Mouse (Mus musculus): ENCODE measurements around the gene Prorsd1. TPM values are rescaled to one million over a fixed set of nuclear protein-coding genes. Genes with fewer than 3 reads are reported as not detected.

The Prorsd1 gene
- polyA plus RNA-seq, 1 experiment, result 13.5 TPM

GRCm38 (mm10) chr11:29496962-29497361 lies 17.9 kb downstream of the Prorsd1 start:
- Histone ChIP-seq H3K79me2 (ENCODE audit: control insufficient read depth, insufficient read depth) (no peaks in the 10 kb centered on the region), H3ac (ENCODE audit: control insufficient read depth, insufficient read length) (no peak overlapping the region), H3K36me3 (ENCODE audit: control insufficient read depth, insufficient read depth) (peaks cover 24% of the 10 kb centered on the region), H3K27me3 (ENCODE audit: control insufficient read depth, insufficient read depth, insufficient read length) (no peaks in the 10 kb centered on the region), H3K4me3 (no peak overlapping the region), H3K4me2 (ENCODE audit: low read depth) (no peak overlapping the region)
- TF ChIP-seq TCF12 (IDR thresholded peaks at IDR 0.05; ENCODE audit: insufficient read depth, poor library complexity, severe bottlenecking) (no peak), TCF3 (IDR thresholded peaks at IDR 0.05; ENCODE audit: insufficient read length, low read depth) (no peak), MYOG (IDR thresholded peaks at IDR 0.05; ENCODE audit: control insufficient read depth in 1 of 3, insufficient read depth in 1 of 3, insufficient read length in 2 of 3, low read depth in 2 of 3) (no peak), POLR2A (IDR thresholded peaks at IDR 0.05; ENCODE audit: insufficient read length, low read depth) (no peak)

GRCm38 (mm10) chr11:29493135-29493534 lies 21.7 kb downstream of the Prorsd1 start:
- no peak overlapping the region for H3K4me2 ChIP-seq (ENCODE audit: low read depth)
- no peaks in the 10 kb centered on the region for H3K79me2 ChIP-seq (ENCODE audit: control insufficient read depth, insufficient read depth)
- H3K27me3 ChIP-seq (ENCODE audit: control insufficient read depth, insufficient read depth, insufficient read length), result no peaks in the 10 kb centered on the region
- no peak overlapping the region for H3ac ChIP-seq (ENCODE audit: control insufficient read depth, insufficient read length)
- peaks cover 13% of the 10 kb centered on the region for H3K36me3 ChIP-seq (ENCODE audit: control insufficient read depth, insufficient read depth)
- TF ChIP-seq REST (IDR thresholded peaks at IDR 0.05; ENCODE audit: insufficient read depth, insufficient read length) (no peak), MYOD1 (IDR thresholded peaks at IDR 0.05; ENCODE audit: control insufficient read depth in 1 of 3, insufficient read length in 2 of 3, low read depth in 2 of 3) (no peak), E2F4 (IDR thresholded peaks at IDR 0.05; ENCODE audit: insufficient read depth) (no peak), SRF (IDR thresholded peaks at IDR 0.05; ENCODE audit: control insufficient read depth, insufficient read length, low read depth) (no peak), CEBPB (IDR thresholded peaks at IDR 0.05; ENCODE audit: insufficient read depth, poor library complexity, severe bottlenecking) (no peak), MAX (IDR thresholded peaks at IDR 0.05; ENCODE audit: low read depth) (no peak), USF1 (IDR thresholded peaks at IDR 0.05; ENCODE audit: low read depth) (no peak), POLR2A (IDR thresholded peaks at IDR 0.05; ENCODE audit: insufficient read length, low read depth) (no peak), TCF3 (IDR thresholded peaks at IDR 0.05; ENCODE audit: insufficient read length, low read depth) (no peak), MYOG (IDR thresholded peaks at IDR 0.05; ENCODE audit: control insufficient read depth in 1 of 3, insufficient read depth in 1 of 3, insufficient read length in 2 of 3, low read depth in 2 of 3) (no peak), POLR2AphosphoS2 (IDR thresholded peaks at IDR 0.05; ENCODE audit: insufficient read length, low read depth) (no peak), TCF12 (IDR thresholded peaks at IDR 0.05; ENCODE audit: insufficient read depth, poor library complexity, severe bottlenecking) (no peak)
- no peak overlapping the region for H3K4me3 ChIP-seq

GRCm38 (mm10) chr11:29474676-29475075 lies 40.2 kb downstream of the Prorsd1 start:
- H3K4me3 ChIP-seq, result no peak overlapping the region
- no peaks in the 10 kb centered on the region for H3K79me2 ChIP-seq (ENCODE audit: control insufficient read depth, insufficient read depth)
- TF ChIP-seq CEBPB (IDR thresholded peaks at IDR 0.05; ENCODE audit: insufficient read depth, poor library complexity, severe bottlenecking) (no peak), TCF3 (IDR thresholded peaks at IDR 0.05; ENCODE audit: insufficient read length, low read depth) (no peak), SRF (IDR thresholded peaks at IDR 0.05; ENCODE audit: control insufficient read depth, insufficient read length, low read depth) (no peak), USF1 (IDR thresholded peaks at IDR 0.05; ENCODE audit: low read depth) (no peak), POLR2A (IDR thresholded peaks at IDR 0.05; ENCODE audit: insufficient read length, low read depth) (no peak), MYOG (IDR thresholded peaks at IDR 0.05; ENCODE audit: control insufficient read depth in 1 of 3, insufficient read depth in 1 of 3, insufficient read length in 2 of 3, low read depth in 2 of 3) (no peak), REST (IDR thresholded peaks at IDR 0.05; ENCODE audit: insufficient read depth, insufficient read length) (no peak), MYOD1 (IDR thresholded peaks at IDR 0.05; ENCODE audit: control insufficient read depth in 1 of 3, insufficient read length in 2 of 3, low read depth in 2 of 3) (no peak), POLR2AphosphoS2 (IDR thresholded peaks at IDR 0.05; ENCODE audit: insufficient read length, low read depth) (no peak), MAX (IDR thresholded peaks at IDR 0.05; ENCODE audit: low read depth) (no peak), TCF12 (IDR thresholded peaks at IDR 0.05; ENCODE audit: insufficient read depth, poor library complexity, severe bottlenecking) (no peak), E2F4 (IDR thresholded peaks at IDR 0.05; ENCODE audit: insufficient read depth) (no peak)
- no peak overlapping the region for H3ac ChIP-seq (ENCODE audit: control insufficient read depth, insufficient read length)
- no peaks in the 10 kb centered on the region for H3K27me3 ChIP-seq (ENCODE audit: control insufficient read depth, insufficient read depth, insufficient read length)
- peaks cover 8% of the 10 kb centered on the region for H3K36me3 ChIP-seq (ENCODE audit: control insufficient read depth, insufficient read depth)
- no peak overlapping the region for H3K4me2 ChIP-seq (ENCODE audit: low read depth)

Other genes with a start within 250 kb of the Prorsd1 start
- gene Ccdc88a, start 141.4 kb downstream of the Prorsd1 start, polyA plus RNA-seq (2012; fragmentation: generic; extraction: Trizol), result 3.0 TPM
- 7.5 TPM for gene Mtif2, start 11.4 kb upstream of the Prorsd1 start, polyA plus RNA-seq (2012; fragmentation: generic; extraction: Trizol)
- gene Clhc1, start 32.9 kb upstream of the Prorsd1 start, polyA plus RNA-seq (2012; fragmentation: generic; extraction: Trizol), result 0.04 TPM
- gene Rps27a, start 33.1 kb upstream of the Prorsd1 start, polyA plus RNA-seq (2012; fragmentation: generic; extraction: Trizol), result 1,894 TPM
- gene Rtn4, start 177.9 kb upstream of the Prorsd1 start, polyA plus RNA-seq (2012; fragmentation: generic; extraction: Trizol), result 309 TPM

Data from myocyte (in vitro differentiated cells).